Mouse (Mus musculus): ENCODE data around the gene Msh3. TPM values are rescaled to one million over a fixed set of nuclear protein-coding genes. Genes with fewer than 3 reads are reported as not detected.

The Msh3 gene
- polyA plus RNA-seq, 1 experiment = 5.4 TPM

DNA sequence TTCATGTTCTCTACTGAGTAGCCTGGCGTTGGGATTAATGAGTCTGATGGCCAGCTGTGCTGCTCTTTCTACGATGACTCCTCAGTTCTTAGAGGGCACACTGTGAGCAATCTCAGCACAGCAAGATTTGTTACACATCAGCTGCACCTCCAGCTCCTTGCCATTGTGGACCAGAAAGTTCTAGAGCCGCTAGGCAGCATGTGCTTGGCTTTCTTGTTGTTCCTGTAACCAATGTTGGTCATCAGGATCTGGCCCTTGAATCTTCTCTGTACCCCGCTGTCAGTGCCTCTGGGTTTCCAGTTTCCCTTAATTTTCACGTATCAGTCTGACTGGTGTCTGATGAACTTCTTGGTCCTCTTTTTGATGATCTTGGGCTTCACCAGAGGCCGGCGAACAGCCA is 1.6 kb upstream of the Msh3 start:
- Histone ChIP-seq H3K36me3 (ENCODE audit: control insufficient read depth, insufficient read depth) (peaks cover 52% of the 10 kb centered on the region), H3K79me3 (ENCODE audit: low read depth) (peaks cover 2% of the 10 kb centered on the region), H3K27me3 (ENCODE audit: control insufficient read depth, insufficient read depth, insufficient read length) (no peaks in the 10 kb centered on the region), H3K4me3 (ENCODE audit: insufficient read depth, poor library complexity, severe bottlenecking) (no peak overlapping the region), H3K79me2 (ENCODE audit: control insufficient read depth, insufficient read depth) (peaks cover 22% of the 10 kb centered on the region), H3ac (ENCODE audit: control insufficient read depth, insufficient read length, low read depth) (no peak overlapping the region)
- TF ChIP-seq MYOG (IDR thresholded peaks at IDR 0.05; ENCODE audit: control insufficient read depth, extremely low read depth, insufficient read length) (no peak), CEBPB (IDR thresholded peaks at IDR 0.05; ENCODE audit: low read depth) (no peak), USF1 (IDR thresholded peaks at IDR 0.05; ENCODE audit: low read depth) (no peak), FOSL1 (IDR thresholded peaks at IDR 0.05; ENCODE audit: insufficient read depth, low read length, poor library complexity, severe bottlenecking) (no peak), MYOD1 (IDR thresholded peaks at IDR 0.05; ENCODE audit: control insufficient read depth, insufficient read length, low read depth) (no peak), CTCF (IDR thresholded peaks at IDR 0.05; ENCODE audit: control insufficient read depth, insufficient read depth, insufficient read length) (no peak), MAX (IDR thresholded peaks at IDR 0.05) (no peak)

DNA sequence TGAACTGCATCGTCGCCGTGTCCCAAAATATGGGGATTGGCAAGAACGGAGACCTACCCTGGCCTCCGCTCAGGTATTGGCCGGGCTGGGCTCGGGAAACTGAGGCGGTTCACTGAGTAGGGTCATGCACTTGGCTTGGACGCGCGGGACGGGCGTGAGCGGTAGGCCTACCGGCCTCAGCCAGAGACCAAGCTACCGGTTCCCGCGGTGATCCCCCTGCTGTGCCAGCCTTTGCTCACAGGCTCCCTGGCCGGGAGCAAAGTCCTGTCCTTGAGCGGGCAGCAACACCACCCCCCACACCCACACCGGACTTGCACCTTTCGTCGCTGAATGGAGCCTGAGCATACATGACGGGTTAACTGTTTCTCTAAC is 455 bp upstream of the Msh3 start:
- no peak for TF ChIP-seq FOSL1 (IDR thresholded peaks at IDR 0.05; ENCODE audit: insufficient read depth, low read length, poor library complexity, severe bottlenecking)
- TF ChIP-seq CEBPB (IDR thresholded peaks at IDR 0.05; ENCODE audit: low read depth) = no peak
- Histone ChIP-seq H3K4me3 (ENCODE audit: insufficient read depth, poor library complexity, severe bottlenecking) (peak overlapping the region; percentile 57), H3K79me2 (ENCODE audit: control insufficient read depth, insufficient read depth) (peaks cover 22% of the 10 kb centered on the region), H3K79me3 (ENCODE audit: low read depth) (peaks cover 2% of the 10 kb centered on the region), H3K27me3 (ENCODE audit: control insufficient read depth, insufficient read depth, insufficient read length) (no peaks in the 10 kb centered on the region), H3ac (ENCODE audit: control insufficient read depth, insufficient read length, low read depth) (peak overlapping the region; percentile 69), H3K36me3 (ENCODE audit: control insufficient read depth, insufficient read depth) (peaks cover 53% of the 10 kb centered on the region)

DNA sequence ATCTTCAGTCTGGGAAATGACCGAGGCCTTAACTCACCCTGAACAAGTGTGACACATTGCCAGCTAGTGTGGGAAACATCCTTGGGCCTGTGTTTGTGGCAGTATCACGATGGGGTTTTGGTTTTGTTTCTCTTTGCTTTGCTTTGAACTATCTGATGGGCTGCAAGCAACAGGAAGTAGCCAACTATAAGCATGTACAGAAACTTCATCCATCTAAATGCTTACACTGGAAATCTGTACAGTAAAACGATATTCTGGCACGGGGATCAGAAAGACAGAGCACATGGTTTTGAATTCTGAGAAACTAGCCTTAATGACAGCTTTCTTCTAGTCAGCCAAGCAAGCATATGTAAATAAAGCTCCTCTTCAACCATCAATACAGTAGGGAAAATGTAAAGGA is 847 bp downstream of the Msh3 start:
- TF ChIP-seq FOSL1 (IDR thresholded peaks at IDR 0.05; ENCODE audit: insufficient read depth, low read length, poor library complexity, severe bottlenecking) (no peak), CTCF (IDR thresholded peaks at IDR 0.05; ENCODE audit: control insufficient read depth, insufficient read depth, insufficient read length) (no peak), USF1 (IDR thresholded peaks at IDR 0.05; ENCODE audit: low read depth) (no peak), MAX (IDR thresholded peaks at IDR 0.05) (no peak), MYOG (IDR thresholded peaks at IDR 0.05; ENCODE audit: control insufficient read depth, extremely low read depth, insufficient read length) (no peak), MYOD1 (IDR thresholded peaks at IDR 0.05; ENCODE audit: control insufficient read depth, insufficient read length, low read depth) (no peak), CEBPB (IDR thresholded peaks at IDR 0.05; ENCODE audit: low read depth) (no peak)
- peaks cover 2% of the 10 kb centered on the region for H3K79me3 ChIP-seq (ENCODE audit: low read depth)
- H3ac ChIP-seq (ENCODE audit: control insufficient read depth, insufficient read length, low read depth) = peak overlapping the region; percentile 59

DNA sequence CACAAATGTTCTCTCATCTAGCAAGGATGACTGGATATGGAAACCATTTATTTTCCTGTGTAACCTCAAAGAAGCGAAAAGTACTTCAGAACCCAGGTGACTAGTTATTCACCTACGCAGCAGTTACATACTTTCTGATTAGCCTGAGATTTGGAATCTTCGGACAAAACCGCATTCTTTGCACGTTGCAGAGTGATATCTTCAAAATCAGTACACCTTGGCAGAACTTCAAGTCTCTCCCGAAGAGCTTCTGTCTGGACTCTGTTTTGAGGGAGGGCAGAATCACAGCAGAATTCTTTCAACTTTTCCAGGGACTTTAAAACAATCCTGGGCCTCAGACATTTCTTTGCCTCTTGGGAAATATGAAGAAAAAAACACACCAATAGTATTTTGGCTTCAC is 3.7 kb downstream of the Msh3 start:
- H3ac ChIP-seq (ENCODE audit: control insufficient read depth, insufficient read length, low read depth) = no peak overlapping the region
- H3K79me3 ChIP-seq (ENCODE audit: low read depth) = no peaks in the 10 kb centered on the region
- no peaks in the 10 kb centered on the region for H3K27me3 ChIP-seq (ENCODE audit: control insufficient read depth, insufficient read depth, insufficient read length)
- H3K79me2 ChIP-seq (ENCODE audit: control insufficient read depth, insufficient read depth) = peaks cover 18% of the 10 kb centered on the region
- no peak overlapping the region for H3K4me3 ChIP-seq (ENCODE audit: insufficient read depth, poor library complexity, severe bottlenecking)
- no peak for TF ChIP-seq MYOG (IDR thresholded peaks at IDR 0.05; ENCODE audit: control insufficient read depth, extremely low read depth, insufficient read length)
- TF ChIP-seq CEBPB (IDR thresholded peaks at IDR 0.05; ENCODE audit: low read depth) = no peak
- no peak for TF ChIP-seq FOSL1 (IDR thresholded peaks at IDR 0.05; ENCODE audit: insufficient read depth, low read length, poor library complexity, severe bottlenecking)
- TF ChIP-seq MYOD1 (IDR thresholded peaks at IDR 0.05; ENCODE audit: control insufficient read depth, insufficient read length, low read depth) = no peak
- TF ChIP-seq USF1 (IDR thresholded peaks at IDR 0.05; ENCODE audit: low read depth) = no peak
- no peak for TF ChIP-seq CTCF (IDR thresholded peaks at IDR 0.05; ENCODE audit: control insufficient read depth, insufficient read depth, insufficient read length)
- TF ChIP-seq MAX (IDR thresholded peaks at IDR 0.05) = no peak
- peaks cover 40% of the 10 kb centered on the region for H3K36me3 ChIP-seq (ENCODE audit: control insufficient read depth, insufficient read depth)

More for the DNA sequence above, 847 bp downstream of the Msh3 start:
- Histone ChIP-seq H3K4me3 (ENCODE audit: insufficient read depth, poor library complexity, severe bottlenecking) (peak overlapping the region; percentile 57), H3K36me3 (ENCODE audit: control insufficient read depth, insufficient read depth) (peaks cover 42% of the 10 kb centered on the region), H3K27me3 (ENCODE audit: control insufficient read depth, insufficient read depth, insufficient read length) (no peaks in the 10 kb centered on the region), H3K79me2 (ENCODE audit: control insufficient read depth, insufficient read depth) (peaks cover 22% of the 10 kb centered on the region)

DNA sequence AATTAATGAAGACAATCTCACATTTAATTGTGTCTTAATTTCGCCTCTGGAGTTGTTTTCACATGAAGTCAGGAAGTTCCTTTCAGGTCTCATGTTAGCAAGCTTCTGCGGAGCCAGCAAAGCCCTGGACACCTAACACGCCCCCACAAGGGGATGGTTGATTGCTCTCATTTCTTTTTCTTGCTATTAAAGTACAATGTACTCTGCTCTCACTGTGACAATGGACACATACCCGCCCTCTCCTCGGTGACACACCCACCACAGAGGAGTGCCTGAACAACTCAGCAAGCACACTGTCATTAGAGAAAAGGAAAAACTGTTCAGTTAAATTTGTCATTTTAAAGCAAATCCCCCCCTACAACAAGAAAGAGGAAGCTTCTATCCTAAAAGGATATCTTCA is 8.5 kb downstream of the Msh3 start:
- H3K79me2 ChIP-seq (ENCODE audit: control insufficient read depth, insufficient read depth) = no peaks in the 10 kb centered on the region
- no peaks in the 10 kb centered on the region for H3K27me3 ChIP-seq (ENCODE audit: control insufficient read depth, insufficient read depth, insufficient read length)
- no peaks in the 10 kb centered on the region for H3K79me3 ChIP-seq (ENCODE audit: low read depth)
- no peak overlapping the region for H3ac ChIP-seq (ENCODE audit: control insufficient read depth, insufficient read length, low read depth)
- TF ChIP-seq CTCF (IDR thresholded peaks at IDR 0.05; ENCODE audit: control insufficient read depth, insufficient read depth, insufficient read length) = no peak
- TF ChIP-seq FOSL1 (IDR thresholded peaks at IDR 0.05; ENCODE audit: insufficient read depth, low read length, poor library complexity, severe bottlenecking) = no peak
- no peak for TF ChIP-seq MAX (IDR thresholded peaks at IDR 0.05)
- no peak for TF ChIP-seq USF1 (IDR thresholded peaks at IDR 0.05; ENCODE audit: low read depth)
- no peak for TF ChIP-seq MYOG (IDR thresholded peaks at IDR 0.05; ENCODE audit: control insufficient read depth, extremely low read depth, insufficient read length)
- no peak for TF ChIP-seq MYOD1 (IDR thresholded peaks at IDR 0.05; ENCODE audit: control insufficient read depth, insufficient read length, low read depth)
- TF ChIP-seq CEBPB (IDR thresholded peaks at IDR 0.05; ENCODE audit: low read depth) = no peak
- no peak overlapping the region for H3K4me3 ChIP-seq (ENCODE audit: insufficient read depth, poor library complexity, severe bottlenecking)
- H3K36me3 ChIP-seq (ENCODE audit: control insufficient read depth, insufficient read depth) = peaks cover 45% of the 10 kb centered on the region

DNA sequence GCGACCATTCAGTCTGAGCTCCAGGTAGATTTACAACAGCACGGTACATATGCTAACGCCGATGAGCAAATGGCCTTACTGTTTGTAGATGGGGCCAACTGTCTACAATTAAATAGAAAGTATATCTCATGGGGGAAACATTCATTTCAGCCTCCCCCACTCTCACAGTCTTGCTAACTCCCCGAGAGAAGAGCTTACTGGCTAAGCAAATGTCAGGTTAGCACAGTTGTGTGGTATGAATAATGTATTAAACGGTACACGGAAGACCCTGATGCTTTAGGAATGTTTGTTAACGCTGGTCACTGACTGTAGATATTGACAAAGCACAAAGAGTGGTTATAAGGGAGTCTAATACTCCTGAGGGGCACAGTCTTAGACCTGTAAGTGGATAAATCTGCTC is 10.8 kb downstream of the Msh3 start:
- TF ChIP-seq MYOG (IDR thresholded peaks at IDR 0.05; ENCODE audit: control insufficient read depth, extremely low read depth, insufficient read length) = no peak
- TF ChIP-seq CEBPB (IDR thresholded peaks at IDR 0.05; ENCODE audit: low read depth) = no peak
- TF ChIP-seq MAX (IDR thresholded peaks at IDR 0.05) = no peak
- TF ChIP-seq CTCF (IDR thresholded peaks at IDR 0.05; ENCODE audit: control insufficient read depth, insufficient read depth, insufficient read length) = no peak
- no peak for TF ChIP-seq FOSL1 (IDR thresholded peaks at IDR 0.05; ENCODE audit: insufficient read depth, low read length, poor library complexity, severe bottlenecking)
- TF ChIP-seq MYOD1 (IDR thresholded peaks at IDR 0.05; ENCODE audit: control insufficient read depth, insufficient read length, low read depth) = no peak
- TF ChIP-seq USF1 (IDR thresholded peaks at IDR 0.05; ENCODE audit: low read depth) = no peak
- Histone ChIP-seq H3K79me3 (ENCODE audit: low read depth) (no peaks in the 10 kb centered on the region), H3K79me2 (ENCODE audit: control insufficient read depth, insufficient read depth) (no peaks in the 10 kb centered on the region), H3K36me3 (ENCODE audit: control insufficient read depth, insufficient read depth) (peaks cover 36% of the 10 kb centered on the region), H3ac (ENCODE audit: control insufficient read depth, insufficient read length, low read depth) (no peak overlapping the region), H3K4me3 (ENCODE audit: insufficient read depth, poor library complexity, severe bottlenecking) (no peak overlapping the region), H3K27me3 (ENCODE audit: control insufficient read depth, insufficient read depth, insufficient read length) (no peaks in the 10 kb centered on the region)
